Mouse (Mus musculus): ENCODE results near the gene Cfap99. TPM values are rescaled to one million over a fixed set of nuclear protein-coding genes. Genes with fewer than 3 reads are reported as not detected.

Gene Cfap99
- total RNA-seq, 2 experiments from 2014 or later = not detected

GRCm38 (mm10) chr5:34276191-34276590, 12.2 kb upstream of the Cfap99 start:
- ATAC-seq (replicated peaks; ENCODE audit: low FRiP score, poor library complexity, severe bottlenecking) = no peak

GRCm38 (mm10) chr5:34276746-34277145, 11.7 kb upstream of the Cfap99 start:
- ATAC-seq (replicated peaks; ENCODE audit: low FRiP score, poor library complexity, severe bottlenecking) = no peak

GRCm38 (mm10) chr5:34278058-34278457, 10.3 kb upstream of the Cfap99 start:
- ATAC-seq (replicated peaks; ENCODE audit: low FRiP score, poor library complexity, severe bottlenecking) = no peak

- ATAC-seq (replicated peaks; ENCODE audit: low FRiP score, poor library complexity, severe bottlenecking) = no peak
Measured at GRCm38 (mm10) chr5:34279214-34279613, 9.2 kb upstream of the Cfap99 start.

GRCm38 (mm10) chr5:34280976-34281375, 7.4 kb upstream of the Cfap99 start:
- ATAC-seq (replicated peaks; ENCODE audit: low FRiP score, poor library complexity, severe bottlenecking) = no peak

- ATAC-seq (replicated peaks; ENCODE audit: low FRiP score, poor library complexity, severe bottlenecking) = no peak
Measured at GRCm38 (mm10) chr5:34283355-34283754, 5.0 kb upstream of the Cfap99 start.

GRCm38 (mm10) chr5:34284156-34284750, 4.1 kb upstream of the Cfap99 start:
- no peak for ATAC-seq (replicated peaks; ENCODE audit: low FRiP score, poor library complexity, severe bottlenecking)

- no peak for ATAC-seq (replicated peaks; ENCODE audit: low FRiP score, poor library complexity, severe bottlenecking)
Measured at GRCm38 (mm10) chr5:34285285-34285684, 3.1 kb upstream of the Cfap99 start.

GRCm38 (mm10) chr5:34286516-34286915, 1.9 kb upstream of the Cfap99 start:
- no peak for ATAC-seq (replicated peaks; ENCODE audit: low FRiP score, poor library complexity, severe bottlenecking)

GRCm38 (mm10) chr5:34287001-34287837, 1.2 kb upstream of the Cfap99 start:
- ATAC-seq (replicated peaks; ENCODE audit: low FRiP score, poor library complexity, severe bottlenecking) = no peak

GRCm38 (mm10) chr5:34287838-34288145, 608 bp upstream of the Cfap99 start:
- no peak for ATAC-seq (replicated peaks; ENCODE audit: low FRiP score, poor library complexity, severe bottlenecking)

GRCm38 (mm10) chr5:34289286-34289685, 886 bp downstream of the Cfap99 start:
- no peak for ATAC-seq (replicated peaks; ENCODE audit: low FRiP score, poor library complexity, severe bottlenecking)

GRCm38 (mm10) chr5:34293363-34293762, 5.0 kb downstream of the Cfap99 start:
- ATAC-seq (replicated peaks; ENCODE audit: low FRiP score, poor library complexity, severe bottlenecking) = no peak

GRCm38 (mm10) chr5:34294696-34295095, 6.3 kb downstream of the Cfap99 start:
- ATAC-seq (replicated peaks; ENCODE audit: low FRiP score, poor library complexity, severe bottlenecking) = no peak

- no peak for ATAC-seq (replicated peaks; ENCODE audit: low FRiP score, poor library complexity, severe bottlenecking)
Measured at GRCm38 (mm10) chr5:34295141-34295540, 6.7 kb downstream of the Cfap99 start.

- no peak for ATAC-seq (replicated peaks; ENCODE audit: low FRiP score, poor library complexity, severe bottlenecking)
Measured at GRCm38 (mm10) chr5:34298061-34298460, 9.7 kb downstream of the Cfap99 start.

GRCm38 (mm10) chr5:34298937-34299535, 10.6 kb downstream of the Cfap99 start:
- ATAC-seq (replicated peaks; ENCODE audit: low FRiP score, poor library complexity, severe bottlenecking) = no peak

GRCm38 (mm10) chr5:34302377-34302776, 14.0 kb downstream of the Cfap99 start:
- ATAC-seq (replicated peaks; ENCODE audit: low FRiP score, poor library complexity, severe bottlenecking) = no peak

- no peak for ATAC-seq (replicated peaks; ENCODE audit: low FRiP score, poor library complexity, severe bottlenecking)
Measured at GRCm38 (mm10) chr5:34309016-34309415, 20.6 kb downstream of the Cfap99 start.

- no peak for ATAC-seq (replicated peaks; ENCODE audit: low FRiP score, poor library complexity, severe bottlenecking)
Measured at GRCm38 (mm10) chr5:34319491-34320034, 31.2 kb downstream of the Cfap99 start.

GRCm38 (mm10) chr5:34321236-34321635, 32.8 kb downstream of the Cfap99 start:
- no peak for ATAC-seq (replicated peaks; ENCODE audit: low FRiP score, poor library complexity, severe bottlenecking)
